Mouse (Mus musculus): Measurements from ENCODE around the gene Atp6ap1. TPM values are rescaled to one million over a fixed set of nuclear protein-coding genes. Genes with fewer than 3 reads are reported as not detected.

Atp6ap1 gene
- total RNA-seq, 1 experiment, result 102 TPM

GRCm38 (mm10) chrX:74298348-74298747 is 1.5 kb downstream of the Atp6ap1 start:
- H3K4me1 ChIP-seq (ENCODE audit: control insufficient read depth in 2 of 2, insufficient read depth in 2 of 2, low read length in 2 of 2, poor library complexity in 1 of 2), result peaks cover 0 to 2% of the 10 kb centered on the region in 2 experiments; a peak in 1 of 4 replicates
- H3K9ac ChIP-seq (ENCODE audit: insufficient read depth, low read depth, low read length, poor library complexity, severe bottlenecking), result no peak overlapping the region
- no peak for DNase-seq (ENCODE audit: low read depth, low spot score)
- no peaks in the 10 kb centered on the region for H3K9me3 ChIP-seq (ENCODE audit: control insufficient read depth, insufficient read depth, low read depth, low read length)
- no peak overlapping the region for H3K4me3 ChIP-seq (ENCODE audit: insufficient read depth in 1 of 2, low read depth in 1 of 2, low read length in 2 of 2, poor library complexity in 1 of 2, severe bottlenecking in 1 of 2)
- no peak overlapping the region for H3K27ac ChIP-seq (ENCODE audit: insufficient read depth, low read depth, low read length, poor library complexity, severe bottlenecking)
- peak; percentile 27; the same call in 1 of the 2 replicates for TF ChIP-seq ZNF384 (IDR thresholded peaks at IDR 0.05; ENCODE audit: low read depth, low read length)
- peak; percentile 76 for TF ChIP-seq MAFK (IDR thresholded peaks at IDR 0.05; ENCODE audit: insufficient read depth, low read depth, low read length)
- TF ChIP-seq CHD2 (IDR thresholded peaks at IDR 0.05; ENCODE audit: low read depth, low read length), result no peak
- H3K36me3 ChIP-seq (ENCODE audit: control insufficient read depth, insufficient read depth, low read length, poor library complexity, severe bottlenecking), result peaks cover 14% of the 10 kb centered on the region
- in situ Hi-C loops (cut with MboI; ENCODE audit: low sequenced_read_pairs in 2 of 2, unreplicated experiment in 2 of 2), result no loop called here

GRCm38 (mm10) chrX:74299721-74300120 is 2.8 kb downstream of the Atp6ap1 start:
- H3K27ac ChIP-seq (ENCODE audit: insufficient read depth, low read depth, low read length, poor library complexity, severe bottlenecking), result no peak overlapping the region
- in situ Hi-C loops (cut with MboI; ENCODE audit: low sequenced_read_pairs in 2 of 2, unreplicated experiment in 2 of 2), result loop anchor here in 1 of 2 experiments (25.0 kb wide), 1 partner anchor 113 kb away; no protein-coding TSS in a partner anchor
- TF ChIP-seq CHD2 (IDR thresholded peaks at IDR 0.05; ENCODE audit: low read depth, low read length), result no peak
- no peak for TF ChIP-seq HCFC1 (IDR thresholded peaks at IDR 0.05; ENCODE audit: borderline replicate concordance, insufficient read depth, low read length)
- TF ChIP-seq MAFK (IDR thresholded peaks at IDR 0.05; ENCODE audit: insufficient read depth, low read depth, low read length), result no peak
- no peak for TF ChIP-seq ZNF384 (IDR thresholded peaks at IDR 0.05; ENCODE audit: low read depth, low read length)
- TF ChIP-seq ZC3H11A (IDR thresholded peaks at IDR 0.05; ENCODE audit: borderline replicate concordance, low read depth, low read length), result no peak
- H3K9ac ChIP-seq (ENCODE audit: insufficient read depth, low read depth, low read length, poor library complexity, severe bottlenecking), result no peak overlapping the region
- peaks cover 17% of the 10 kb centered on the region for H3K36me3 ChIP-seq (ENCODE audit: control insufficient read depth, insufficient read depth, low read length, poor library complexity, severe bottlenecking)
- peaks cover 0 to 2% of the 10 kb centered on the region in 2 experiments; a peak in 1 of 4 replicates for H3K4me1 ChIP-seq (ENCODE audit: control insufficient read depth in 2 of 2, insufficient read depth in 2 of 2, low read length in 2 of 2, poor library complexity in 1 of 2)
- H3K4me3 ChIP-seq (ENCODE audit: insufficient read depth in 1 of 2, low read depth in 1 of 2, low read length in 2 of 2, poor library complexity in 1 of 2, severe bottlenecking in 1 of 2), result no peak overlapping the region
- H3K9me3 ChIP-seq (ENCODE audit: control insufficient read depth, insufficient read depth, low read depth, low read length), result no peaks in the 10 kb centered on the region
- no peak for DNase-seq (ENCODE audit: low read depth, low spot score)

- Histone ChIP-seq H3K27ac (ENCODE audit: insufficient read depth, low read depth, low read length, poor library complexity, severe bottlenecking) (peak within 1 kb of the TSS; percentile 80), H3K4me1 (ENCODE audit: control insufficient read depth in 2 of 2, insufficient read depth in 2 of 2, low read length in 2 of 2, poor library complexity in 1 of 2) (no peaks in the 10 kb centered on the region), H3K9ac (ENCODE audit: insufficient read depth, low read depth, low read length, poor library complexity, severe bottlenecking) (peak within 1 kb of the TSS; percentile 73), H3K36me3 (ENCODE audit: control insufficient read depth, insufficient read depth, low read length, poor library complexity, severe bottlenecking) (peaks cover 31% of the 10 kb centered on the region), H3K4me3 (ENCODE audit: insufficient read depth in 1 of 2, low read depth in 1 of 2, low read length in 2 of 2, poor library complexity in 1 of 2, severe bottlenecking in 1 of 2) (peak within 1 kb of the TSS; percentile 92 to 96), H3K9me3 (ENCODE audit: control insufficient read depth, insufficient read depth, low read depth, low read length) (no peaks in the 10 kb centered on the region)
- TF ChIP-seq CHD2 (IDR thresholded peaks at IDR 0.05; ENCODE audit: low read depth, low read length) (peak; percentile 39; the same call in 1 of the 2 replicates), HCFC1 (IDR thresholded peaks at IDR 0.05; ENCODE audit: borderline replicate concordance, insufficient read depth, low read length) (0 out of 2 replicates have a peak, but pooled peaks have one; percentile 48), ZC3H11A (IDR thresholded peaks at IDR 0.05; ENCODE audit: borderline replicate concordance, low read depth, low read length) (no peak)
- peak; percentile 54 for DNase-seq (ENCODE audit: low read depth, low spot score)
- in situ Hi-C loops (cut with MboI; ENCODE audit: low sequenced_read_pairs in 2 of 2, unreplicated experiment in 2 of 2), result loop anchor here in 1 of 2 experiments (25.0 kb wide), 1 partner anchor 107 kb away; no protein-coding TSS in a partner anchor
These were observed 8.2 kb downstream of the Atp6ap1 start, which contains the start of gene Gdi1 for GRCm38 (mm10) chrX:74304867-74305700. Gdi1 (plus strand) TSS chrX:74304998.

- TF ChIP-seq ZNF384 (IDR thresholded peaks at IDR 0.05; ENCODE audit: low read depth, low read length) (no peak), MAFK (IDR thresholded peaks at IDR 0.05; ENCODE audit: insufficient read depth, low read depth, low read length) (no peak), ZC3H11A (IDR thresholded peaks at IDR 0.05; ENCODE audit: borderline replicate concordance, low read depth, low read length) (no peak), CHD2 (IDR thresholded peaks at IDR 0.05; ENCODE audit: low read depth, low read length) (no peak), HCFC1 (IDR thresholded peaks at IDR 0.05; ENCODE audit: borderline replicate concordance, insufficient read depth, low read length) (no peak)
- Histone ChIP-seq H3K27ac (ENCODE audit: insufficient read depth, low read depth, low read length, poor library complexity, severe bottlenecking) (peak within 1 kb of the TSS; percentile 83; the same call in 1 of the 2 replicates), H3K9me3 (ENCODE audit: control insufficient read depth, insufficient read depth, low read depth, low read length) (no peaks in the 10 kb centered on the region), H3K4me3 (ENCODE audit: insufficient read depth in 1 of 2, low read depth in 1 of 2, low read length in 2 of 2, poor library complexity in 1 of 2, severe bottlenecking in 1 of 2) (peak within 1 kb of the TSS; percentile 89 to 100), H3K36me3 (ENCODE audit: control insufficient read depth, insufficient read depth, low read length, poor library complexity, severe bottlenecking) (peaks cover 14% of the 10 kb centered on the region), H3K4me1 (ENCODE audit: control insufficient read depth in 2 of 2, insufficient read depth in 2 of 2, low read length in 2 of 2, poor library complexity in 1 of 2) (no peaks in the 10 kb centered on the region), H3K9ac (ENCODE audit: insufficient read depth, low read depth, low read length, poor library complexity, severe bottlenecking) (peak within 1 kb of the TSS; percentile 100)
- peak; percentile 62 for DNase-seq (ENCODE audit: low read depth, low spot score)
- in situ Hi-C loops (cut with MboI; ENCODE audit: low sequenced_read_pairs in 2 of 2, unreplicated experiment in 2 of 2), result loop anchor here in 1 of 2 experiments (25.0 kb wide), 1 partner anchor 99 kb away; no protein-coding TSS in a partner anchor
These were observed 15.9 kb downstream of the Atp6ap1 start, which contains the start of gene Fam50a for GRCm38 (mm10) chrX:74312540-74313464. Fam50a (plus strand) TSS chrX:74313033.

Data from ES-E14 (cell line).